Mouse (Mus musculus) lung, adult 2 months (tissue): ENCODE results near the gene Kif18a.

Experiments used
- CTCF ChIP-seq: fragments of 200-500 bp; IDR thresholded peaks from 2 replicates; pipeline ENCODE4 v1.5.1; 2011; ENCODE audit warnings: mild to moderate bottlenecking, low read length, control low read depth; ENCODE audit not compliant: insufficient read depth
- POLR2A ChIP-seq: fragments of 200-500 bp; IDR thresholded peaks from 2 replicates; pipeline ENCODE4 v1.6.1; 2011; ENCODE audit warnings: low read depth, mild to moderate bottlenecking, control low read depth, low read length, borderline replicate concordance; ENCODE audit errors: extremely low read depth

DNA sequence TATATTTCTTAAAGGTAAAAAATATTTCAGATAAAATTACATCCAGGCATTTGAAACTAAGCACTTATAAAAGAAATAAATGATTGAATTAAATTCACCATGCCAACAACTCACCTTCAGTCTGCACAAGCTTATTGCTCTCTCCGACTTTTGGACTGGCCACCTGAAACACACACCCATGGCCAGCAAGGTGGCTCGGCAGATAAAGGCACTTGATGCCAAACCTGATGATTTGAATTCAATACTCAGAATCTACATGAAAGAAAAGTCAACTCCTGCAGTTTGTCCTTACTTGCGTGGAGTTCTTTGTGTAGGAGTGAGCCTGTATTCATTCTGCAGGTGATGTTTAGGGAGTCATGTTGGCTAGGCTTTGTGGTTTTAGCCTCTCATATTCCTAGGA is 3.6 kb downstream of the Kif18a start:
- TF ChIP-seq CTCF (no peak), POLR2A (no peak)
